Mouse (Mus musculus): Measurements from ENCODE around the gene Cx3cr1. TPM values are rescaled to one million over a fixed set of nuclear protein-coding genes. Genes with fewer than 3 reads are reported as not detected.
A peak's percentile ranks its signal among the peaks of the same experiment; 100 is the strongest.
"Not testable (repeated sequence)": the region's sequence is repeated elsewhere in the genome, so short reads cannot be mapped to it uniquely, and the experiment has no call there.

The Cx3cr1 gene
- 12.9 and 15.5 TPM in 2 replicates for total RNA-seq (2017)

DNA sequence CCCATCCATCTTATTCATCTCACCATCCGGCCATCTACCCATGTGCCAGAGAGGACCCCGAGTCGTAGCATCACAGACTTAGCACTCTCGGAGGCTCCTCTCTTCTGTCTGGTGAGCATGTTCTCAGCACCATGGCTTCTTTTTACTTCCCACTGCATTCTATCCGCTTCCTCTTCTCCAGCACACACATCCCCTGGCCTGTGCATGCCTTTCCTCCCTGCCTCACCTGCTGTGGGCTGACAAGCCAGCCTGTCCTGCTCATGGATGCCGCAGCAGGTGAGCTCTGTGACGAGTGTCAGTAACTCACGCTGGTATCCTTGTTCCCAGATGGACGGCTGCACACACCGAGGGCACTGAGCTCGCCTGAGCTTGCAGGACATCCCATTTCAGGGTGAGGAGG is at the start of gene Cx3cr1:
TSS of gene Cx3cr1 (minus strand) at position 101 of the 400 bp plus-strand sequence.
- no peak for ATAC-seq (ENCODE audit: extremely low read depth, insufficient number of reproducible peaks, low FRiP score, poor library complexity, severe bottlenecking)

DNA sequence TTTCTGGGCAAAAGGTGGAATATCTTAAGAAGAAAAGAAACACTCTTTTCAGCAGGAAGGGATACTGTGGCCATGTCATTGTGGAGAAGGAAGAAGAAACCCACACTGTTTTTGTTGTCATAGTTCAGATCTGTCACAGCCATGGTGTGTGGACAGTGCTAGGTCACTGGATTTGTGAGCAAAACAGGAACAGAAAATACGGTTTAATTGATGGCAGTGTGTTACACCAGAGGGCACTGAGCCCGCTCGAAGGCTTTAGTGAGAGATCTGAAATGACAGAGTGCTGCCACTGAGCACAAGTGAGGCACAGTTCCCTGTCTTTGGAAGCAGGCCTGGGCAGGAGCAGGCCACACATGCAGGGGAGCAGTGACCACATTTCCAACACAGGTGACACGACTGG is 48.5 kb upstream of the Cx3cr1 start:
- no peak for ATAC-seq (ENCODE audit: extremely low read depth, insufficient number of reproducible peaks, low FRiP score, poor library complexity, severe bottlenecking)

DNA sequence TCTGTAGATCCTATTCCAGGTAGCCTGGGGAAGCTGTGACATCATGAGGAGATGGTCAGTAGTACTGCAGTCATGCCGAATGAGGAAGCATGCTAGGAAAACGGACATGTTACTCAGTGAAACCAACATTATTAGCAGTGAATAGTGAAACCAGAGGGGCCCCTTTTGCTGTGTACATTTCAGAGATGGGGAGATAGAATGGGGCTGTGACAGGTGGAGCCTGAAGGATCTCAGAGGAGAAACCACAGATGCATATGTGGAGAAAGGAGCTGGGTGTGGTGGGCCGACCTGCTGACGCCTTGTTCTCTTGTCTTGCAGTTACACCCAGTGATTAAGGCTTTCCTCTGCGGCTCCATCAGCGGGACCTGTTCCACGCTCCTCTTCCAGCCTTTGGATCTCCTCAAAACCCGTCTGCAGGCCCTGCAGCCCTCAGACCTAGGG is 46.5 kb upstream of the Cx3cr1 start:
- peak; percentile 62 for ATAC-seq (ENCODE audit: extremely low read depth, insufficient number of reproducible peaks, low FRiP score, poor library complexity, severe bottlenecking)

DNA sequence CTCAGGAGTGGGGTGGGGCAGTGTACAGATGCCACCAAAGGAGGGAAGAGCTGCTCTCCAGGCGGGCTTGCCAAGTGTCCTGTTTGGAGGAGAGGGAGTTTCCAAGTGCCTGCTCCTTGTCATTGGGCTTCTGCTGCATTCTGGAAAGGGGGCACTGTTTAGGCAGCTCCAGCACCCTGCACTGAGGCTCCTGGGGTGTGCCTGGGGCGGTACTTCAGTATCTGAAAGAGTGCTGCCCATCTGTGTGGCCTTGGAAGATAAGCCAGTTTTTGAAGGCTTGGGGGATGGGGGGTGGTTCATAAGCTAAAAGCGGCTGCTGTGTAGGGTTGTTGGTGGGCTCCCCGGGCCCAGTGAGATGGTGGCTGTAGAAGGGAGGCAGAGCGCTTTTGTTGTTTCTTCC is 45.9 kb upstream of the Cx3cr1 start:
- no peak for ATAC-seq (ENCODE audit: extremely low read depth, insufficient number of reproducible peaks, low FRiP score, poor library complexity, severe bottlenecking)

DNA sequence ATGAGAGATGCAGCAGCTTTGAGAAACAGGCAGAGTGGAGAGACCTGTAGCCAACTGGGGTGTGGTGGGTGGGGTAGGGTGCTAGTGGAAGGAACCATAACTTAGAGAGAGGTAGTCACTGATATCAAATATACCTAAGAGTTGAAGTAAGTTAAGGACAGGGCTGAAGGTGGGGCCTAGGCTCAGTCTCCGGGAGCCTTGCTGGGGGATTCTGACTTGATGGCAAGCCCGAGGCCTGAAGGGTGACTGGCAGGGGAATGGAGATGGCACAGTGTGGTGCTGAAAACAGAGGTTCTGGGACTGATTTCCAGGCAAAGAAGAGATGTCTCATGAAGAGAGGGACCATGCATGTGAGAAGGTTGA is 45.1 kb upstream of the Cx3cr1 start:
- ATAC-seq (ENCODE audit: extremely low read depth, insufficient number of reproducible peaks, low FRiP score, poor library complexity, severe bottlenecking), result no peak

DNA sequence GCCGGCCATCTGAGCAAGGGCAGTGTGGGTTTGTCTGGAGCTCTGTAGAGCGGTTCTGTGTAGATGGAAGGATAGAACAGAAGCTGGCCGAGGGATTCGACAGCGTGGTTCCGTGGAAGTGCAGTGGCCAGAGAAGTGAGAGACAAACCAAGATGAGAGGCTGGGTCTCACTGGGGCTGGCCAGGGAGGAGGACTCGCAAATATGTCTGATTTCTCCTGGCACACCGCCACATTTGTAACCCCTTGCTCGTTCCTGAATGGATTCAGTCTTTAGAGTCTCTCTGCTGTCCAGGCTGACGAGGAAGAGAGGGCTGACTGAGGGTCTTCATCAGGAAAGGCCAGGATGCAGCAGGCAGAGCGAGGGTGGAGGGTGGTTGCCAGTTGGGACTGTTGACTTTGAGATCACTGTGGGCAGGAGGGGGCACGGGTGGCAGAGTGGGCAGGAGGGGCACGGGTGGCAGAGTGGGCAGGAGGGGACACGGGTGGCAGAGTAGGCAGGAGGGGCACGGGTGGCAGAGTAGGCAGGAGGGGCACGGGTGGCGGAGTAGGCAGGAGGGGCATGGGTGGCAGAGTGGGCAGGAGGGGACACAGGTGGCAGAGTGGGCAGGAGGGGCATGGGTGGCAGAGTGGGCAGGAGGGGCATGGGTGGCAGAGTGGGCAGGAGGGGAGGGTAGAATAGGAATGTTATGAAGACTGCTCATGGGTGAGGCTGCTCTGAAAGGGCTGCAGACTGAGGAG is 44.5 kb upstream of the Cx3cr1 start:
- ATAC-seq (ENCODE audit: extremely low read depth, insufficient number of reproducible peaks, low FRiP score, poor library complexity, severe bottlenecking), result no peak

DNA sequence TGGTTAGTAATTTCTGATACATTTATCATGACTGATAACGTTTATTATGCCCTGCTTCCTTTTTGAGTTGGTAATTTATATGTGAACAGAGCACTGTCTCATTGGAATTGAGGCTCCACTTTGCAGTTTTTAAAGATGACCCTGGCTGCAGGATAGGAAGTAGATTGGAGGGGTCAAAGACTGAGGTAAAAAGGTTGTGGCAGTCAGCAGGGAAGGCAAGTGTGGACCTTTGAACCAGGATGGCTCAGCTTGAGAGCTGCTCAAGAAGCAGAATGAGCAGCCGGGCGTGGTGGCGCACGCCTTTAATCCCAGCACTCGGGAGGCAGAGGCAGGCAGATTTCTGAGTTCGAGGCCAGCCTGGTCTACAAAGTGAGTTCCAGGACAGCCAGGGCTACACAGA is 43.8 kb upstream of the Cx3cr1 start:
- no peak for ATAC-seq (ENCODE audit: extremely low read depth, insufficient number of reproducible peaks, low FRiP score, poor library complexity, severe bottlenecking)

DNA sequence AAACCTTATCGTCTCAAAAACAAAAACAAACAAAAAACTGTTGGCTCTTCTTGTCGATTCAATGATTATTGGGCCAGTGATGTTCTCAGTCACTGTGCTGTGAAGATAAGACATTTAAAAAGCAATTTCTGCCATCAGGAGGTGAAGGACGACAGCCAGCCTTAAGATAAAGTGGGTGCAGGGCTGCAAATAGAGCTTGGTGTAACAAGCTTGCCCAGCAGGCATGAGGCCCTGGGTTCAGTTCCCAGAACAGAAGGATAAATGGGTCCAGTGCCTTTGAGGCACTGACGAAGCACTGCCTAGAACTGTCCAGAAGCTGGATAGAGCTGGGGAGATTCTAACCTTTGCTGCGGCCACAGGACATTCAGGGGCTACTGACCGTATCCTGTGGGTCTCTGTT is 42.8 kb upstream of the Cx3cr1 start:
- ATAC-seq (ENCODE audit: extremely low read depth, insufficient number of reproducible peaks, low FRiP score, poor library complexity, severe bottlenecking), result no peak

DNA sequence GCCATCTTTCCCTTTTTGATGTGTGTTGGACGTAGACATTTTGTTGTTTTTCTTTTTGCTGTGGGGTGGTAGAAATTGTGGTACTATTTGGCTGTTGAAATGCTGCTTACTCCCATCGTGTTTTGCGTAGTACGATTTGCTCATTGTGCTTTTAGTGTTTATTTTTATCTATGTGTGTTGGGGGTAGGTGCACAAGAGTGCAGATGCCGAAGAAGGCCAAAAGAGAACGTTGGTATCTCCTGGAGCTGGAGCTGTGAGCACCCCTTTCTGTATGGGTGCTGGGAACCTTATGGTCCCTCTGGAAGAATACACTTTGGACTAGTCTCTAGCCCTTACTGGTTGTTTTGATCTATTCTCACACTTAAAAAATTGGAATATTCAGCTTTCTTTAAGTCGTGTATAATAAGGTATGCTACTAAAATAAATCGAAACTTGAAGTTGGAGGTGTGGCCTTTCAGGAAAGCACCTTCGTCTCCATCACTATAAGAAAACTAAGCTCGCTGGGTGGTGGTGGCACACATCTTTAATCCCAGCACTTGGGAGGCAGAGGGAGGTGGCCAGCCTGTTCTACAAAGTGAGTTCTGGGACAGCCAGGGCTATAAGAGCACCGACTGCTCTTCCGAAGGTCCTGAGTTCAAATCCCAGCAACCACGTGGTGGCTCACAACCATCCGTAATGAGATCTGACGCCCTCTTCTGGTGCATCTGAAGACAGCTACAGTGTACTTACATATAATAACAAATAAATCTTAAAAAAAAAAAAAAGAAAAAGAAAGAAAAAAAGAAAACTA is 41.7 kb upstream of the Cx3cr1 start:
- no peak for ATAC-seq (ENCODE audit: extremely low read depth, insufficient number of reproducible peaks, low FRiP score, poor library complexity, severe bottlenecking)

DNA sequence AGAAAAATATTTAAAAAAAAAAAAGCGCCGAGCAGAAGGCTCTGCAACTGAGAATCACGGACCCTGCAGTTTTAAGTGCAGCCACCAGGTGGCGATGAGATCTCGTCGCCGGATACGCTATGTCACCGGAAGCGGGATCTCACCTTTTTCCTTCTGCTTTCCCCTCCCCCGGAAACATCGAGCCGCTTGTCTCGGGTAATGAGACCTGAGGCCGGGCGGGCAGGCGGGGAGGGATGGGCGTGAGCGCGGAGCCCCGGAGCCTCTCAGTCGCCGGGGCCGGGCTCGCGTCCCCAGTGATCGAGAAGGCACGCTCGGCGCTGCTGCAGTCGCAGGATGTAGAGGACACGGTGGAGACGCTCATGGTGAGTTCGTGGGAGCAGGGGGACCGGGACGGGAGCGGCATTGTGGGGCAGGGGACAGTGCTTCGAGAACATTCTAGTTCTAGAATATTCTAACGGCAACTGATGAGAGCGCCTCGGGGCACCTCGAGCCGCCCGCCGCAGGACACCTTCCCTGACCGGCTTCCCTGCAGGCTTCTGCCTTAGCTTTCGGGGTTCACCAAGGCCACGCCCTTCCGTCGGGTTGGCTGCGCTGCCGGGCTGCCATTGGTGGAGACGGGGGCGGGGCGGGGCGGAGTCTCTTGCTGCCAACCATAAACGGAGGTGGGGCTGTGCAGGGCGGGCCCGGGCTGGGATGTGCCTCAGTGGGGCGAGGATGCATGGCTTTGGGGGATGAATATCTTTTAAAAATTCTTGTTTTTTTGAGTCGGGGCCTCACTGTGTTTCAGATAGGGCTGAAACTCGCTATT is 40.7 kb upstream of the Cx3cr1 start, which contains the start of gene Slc25a38:
TSS of gene Slc25a38 (plus strand) at position 164 of the 808 bp plus-strand sequence.
- peak; percentile 94 for ATAC-seq (ENCODE audit: extremely low read depth, insufficient number of reproducible peaks, low FRiP score, poor library complexity, severe bottlenecking)

DNA sequence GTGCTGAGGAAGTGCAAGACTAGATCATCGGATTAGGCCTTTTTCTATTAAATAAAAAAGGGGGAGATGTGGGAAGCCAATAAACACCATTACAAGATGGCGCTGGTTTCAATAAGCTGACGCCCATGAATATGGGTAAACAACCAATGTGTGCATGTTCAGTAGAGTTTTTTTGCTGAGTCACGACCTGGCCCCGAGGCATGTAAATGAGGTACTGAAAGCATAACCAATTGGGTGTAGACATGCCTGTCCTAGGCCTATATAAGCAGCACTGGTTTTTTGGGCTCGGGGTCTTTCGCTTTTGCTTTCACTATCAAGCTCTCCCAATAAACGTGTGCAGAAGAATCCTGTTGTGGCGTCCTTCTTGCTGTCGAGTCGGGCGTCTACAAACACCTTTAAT is 39.3 kb upstream of the Cx3cr1 start:
- not testable (repeated sequence) for ATAC-seq (ENCODE audit: extremely low read depth, insufficient number of reproducible peaks, low FRiP score, poor library complexity, severe bottlenecking)

DNA sequence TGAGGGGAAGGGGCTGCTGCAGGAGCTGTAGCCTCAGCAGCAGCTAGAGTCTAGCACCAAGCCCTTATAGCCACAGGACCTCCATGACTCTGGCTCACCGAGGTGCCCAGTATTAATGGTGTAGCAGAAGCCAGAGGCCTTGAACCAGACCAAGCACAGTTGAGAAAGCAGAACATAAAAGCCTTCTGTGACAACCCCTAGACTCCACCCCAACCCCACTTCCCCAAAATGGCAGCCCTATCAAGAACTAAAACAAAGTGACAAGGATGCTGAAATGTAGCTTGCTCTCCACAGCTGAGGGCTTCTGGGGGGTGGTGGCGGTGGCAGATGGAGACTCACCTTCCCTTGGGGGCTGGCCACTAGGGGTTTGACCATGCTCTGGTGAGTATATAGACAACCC is 31.5 kb upstream of the Cx3cr1 start:
- ATAC-seq (ENCODE audit: extremely low read depth, insufficient number of reproducible peaks, low FRiP score, poor library complexity, severe bottlenecking), result peak; percentile 48; the same call in 1 of the 2 replicates

DNA sequence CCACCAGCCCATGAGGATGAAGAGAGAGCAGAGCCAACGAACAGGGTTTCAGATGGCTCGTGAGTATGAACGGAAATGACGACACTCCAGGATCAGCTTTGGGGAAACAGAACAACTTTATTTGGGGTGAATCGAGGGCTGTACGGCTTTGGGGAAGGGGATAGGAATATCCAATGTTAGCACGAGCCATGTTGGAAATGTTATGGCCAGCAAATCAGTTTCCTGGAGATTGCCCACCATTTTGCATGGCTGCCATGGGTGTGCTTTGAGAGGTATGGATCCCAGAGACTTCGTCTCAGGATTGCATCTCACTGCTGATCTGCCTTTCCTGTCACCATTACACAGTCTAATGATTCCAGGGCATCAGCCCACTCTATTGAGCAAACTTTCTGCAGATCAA is 29.6 kb upstream of the Cx3cr1 start:
- ATAC-seq (ENCODE audit: extremely low read depth, insufficient number of reproducible peaks, low FRiP score, poor library complexity, severe bottlenecking), result no peak

DNA sequence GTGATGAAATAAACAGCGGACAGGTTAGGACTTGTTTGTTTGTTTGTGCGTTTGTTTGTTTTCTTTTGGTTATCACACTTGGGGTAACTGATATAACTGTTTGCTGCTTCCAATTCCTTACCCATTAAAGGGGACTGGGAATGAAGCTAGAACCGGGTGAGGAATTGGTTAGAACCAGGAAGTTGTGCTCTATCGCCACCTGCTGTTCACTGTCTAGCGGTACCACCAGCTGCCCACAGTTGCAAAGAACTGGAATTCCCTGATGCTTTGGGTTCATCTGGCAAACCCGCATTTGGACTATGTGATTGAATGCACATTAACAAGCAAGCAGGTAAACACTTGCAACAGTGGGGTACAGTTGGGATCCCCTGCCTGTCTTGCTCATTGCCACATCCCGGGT is 29.0 kb upstream of the Cx3cr1 start:
- ATAC-seq (ENCODE audit: extremely low read depth, insufficient number of reproducible peaks, low FRiP score, poor library complexity, severe bottlenecking), result peak; percentile 75

DNA sequence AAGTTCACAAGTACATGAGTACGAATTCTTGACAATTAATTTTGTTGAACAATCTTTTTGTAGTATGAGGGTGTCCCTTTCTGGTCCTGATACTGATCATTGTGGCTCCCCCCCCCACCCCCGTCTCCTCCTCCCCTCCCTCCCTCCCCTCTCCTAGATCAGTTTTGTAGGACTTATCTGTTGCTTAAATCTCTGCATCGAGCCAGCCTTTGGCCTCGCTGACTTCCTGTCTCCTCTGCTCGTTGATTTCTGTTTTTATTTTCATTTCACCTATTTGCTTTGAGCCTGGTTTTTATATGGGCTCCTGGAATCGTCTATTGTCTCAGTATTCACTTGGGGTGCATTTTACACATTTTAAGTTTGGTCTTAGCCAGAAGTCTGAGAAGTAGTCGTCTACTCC is 26.2 kb upstream of the Cx3cr1 start:
- no peak for ATAC-seq (ENCODE audit: extremely low read depth, insufficient number of reproducible peaks, low FRiP score, poor library complexity, severe bottlenecking)

DNA sequence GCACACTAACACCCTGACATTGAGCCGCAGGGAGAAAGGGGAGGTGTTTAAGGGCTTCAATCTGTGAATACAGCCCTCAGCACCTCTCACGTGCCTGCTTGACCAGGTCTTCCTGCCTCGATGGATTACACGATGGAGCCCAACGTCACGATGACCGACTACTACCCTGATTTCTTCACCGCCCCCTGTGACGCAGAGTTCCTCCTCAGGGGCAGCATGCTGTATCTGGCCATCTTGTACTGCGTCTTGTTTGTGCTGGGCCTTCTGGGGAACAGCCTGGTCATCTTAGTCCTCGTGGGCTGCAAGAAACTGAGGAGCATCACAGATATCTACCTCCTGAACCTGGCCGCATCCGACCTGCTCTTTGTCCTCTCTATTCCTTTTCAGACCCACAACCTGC is 24.0 kb upstream of the Cx3cr1 start:
- ATAC-seq (ENCODE audit: extremely low read depth, insufficient number of reproducible peaks, low FRiP score, poor library complexity, severe bottlenecking), result no peak

DNA sequence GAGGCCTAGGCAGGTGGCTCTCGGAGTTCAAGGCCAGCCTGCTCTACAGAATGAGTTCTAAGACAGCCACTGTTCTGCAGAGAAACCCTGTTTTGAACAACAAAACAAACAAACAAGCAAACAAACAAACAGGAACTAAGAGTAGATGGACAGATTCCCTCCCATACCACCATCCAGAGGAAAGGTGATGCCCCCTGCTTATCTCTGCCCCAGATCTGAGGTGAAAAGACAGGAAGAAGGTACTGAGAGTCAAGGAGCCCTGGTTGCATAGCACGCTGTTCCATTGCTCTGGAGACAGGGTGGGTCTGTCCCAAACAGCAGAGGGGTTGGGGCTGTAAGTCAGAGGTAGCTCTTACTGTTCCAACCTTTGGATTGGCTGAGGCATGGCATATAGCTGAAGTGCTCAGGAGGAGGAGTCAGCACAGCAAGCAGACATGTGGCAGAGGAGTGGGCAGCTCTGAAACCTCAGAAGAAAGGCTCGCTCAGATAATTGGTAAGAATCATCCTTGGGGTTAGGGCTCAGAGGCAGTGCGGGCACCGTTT is 22.1 kb upstream of the Cx3cr1 start, which contains the start of gene Ccr8:
TSS of gene Ccr8 (plus strand) at position 419 of the 543 bp plus-strand sequence.
- ATAC-seq (ENCODE audit: extremely low read depth, insufficient number of reproducible peaks, low FRiP score, poor library complexity, severe bottlenecking), result no peak

DNA sequence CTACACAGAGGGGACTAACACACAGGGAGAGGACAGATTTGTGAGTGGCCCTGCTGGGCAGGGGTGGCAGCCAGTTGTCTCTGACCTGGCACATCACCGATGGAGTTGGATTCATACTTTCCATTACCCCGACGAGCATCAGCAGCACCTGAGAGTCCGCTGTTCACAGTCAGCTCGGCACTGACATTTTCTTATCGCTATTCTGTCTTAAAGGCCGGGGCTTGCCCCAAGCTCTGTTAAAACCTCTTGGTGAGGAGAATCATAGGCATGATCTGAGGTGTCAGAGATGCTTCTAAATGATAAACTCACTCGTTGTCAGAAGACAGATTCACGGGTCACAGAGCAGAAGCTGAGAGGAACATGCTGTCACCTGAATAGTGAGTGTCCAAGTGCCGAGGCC is 21.4 kb upstream of the Cx3cr1 start:
- ATAC-seq (ENCODE audit: extremely low read depth, insufficient number of reproducible peaks, low FRiP score, poor library complexity, severe bottlenecking), result no peak

DNA sequence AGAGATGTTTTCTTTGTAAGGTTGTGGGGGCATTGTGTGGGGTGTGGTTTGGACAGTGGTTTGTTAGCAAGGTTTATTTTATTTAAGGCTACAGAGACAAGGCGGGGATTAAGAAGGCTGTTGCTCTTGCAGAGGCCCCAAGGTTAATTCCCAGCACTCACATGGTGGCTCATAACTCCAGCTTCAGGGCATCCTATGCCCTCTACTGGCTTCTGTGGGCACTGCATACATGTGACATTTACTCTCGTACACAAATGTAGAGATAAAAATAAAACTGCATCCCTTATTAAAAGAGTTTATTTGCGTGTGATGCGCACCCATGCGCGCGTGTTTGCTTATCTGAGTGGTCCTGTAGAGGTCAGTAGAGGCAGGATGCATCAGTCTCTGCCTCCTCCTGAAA is 19.4 kb upstream of the Cx3cr1 start:
- no peak for ATAC-seq (ENCODE audit: extremely low read depth, insufficient number of reproducible peaks, low FRiP score, poor library complexity, severe bottlenecking)
